Mouse (Mus musculus): Measurements from ENCODE around the gene Lrfn3. TPM values are rescaled to one million over a fixed set of nuclear protein-coding genes. Genes with fewer than 3 reads are reported as not detected.
A peak's percentile ranks its signal among the peaks of the same experiment; 100 is the strongest.

Gene Lrfn3
- polyA plus RNA-seq, 1 experiment from 2014 or later = 5.8 TPM

DNA sequence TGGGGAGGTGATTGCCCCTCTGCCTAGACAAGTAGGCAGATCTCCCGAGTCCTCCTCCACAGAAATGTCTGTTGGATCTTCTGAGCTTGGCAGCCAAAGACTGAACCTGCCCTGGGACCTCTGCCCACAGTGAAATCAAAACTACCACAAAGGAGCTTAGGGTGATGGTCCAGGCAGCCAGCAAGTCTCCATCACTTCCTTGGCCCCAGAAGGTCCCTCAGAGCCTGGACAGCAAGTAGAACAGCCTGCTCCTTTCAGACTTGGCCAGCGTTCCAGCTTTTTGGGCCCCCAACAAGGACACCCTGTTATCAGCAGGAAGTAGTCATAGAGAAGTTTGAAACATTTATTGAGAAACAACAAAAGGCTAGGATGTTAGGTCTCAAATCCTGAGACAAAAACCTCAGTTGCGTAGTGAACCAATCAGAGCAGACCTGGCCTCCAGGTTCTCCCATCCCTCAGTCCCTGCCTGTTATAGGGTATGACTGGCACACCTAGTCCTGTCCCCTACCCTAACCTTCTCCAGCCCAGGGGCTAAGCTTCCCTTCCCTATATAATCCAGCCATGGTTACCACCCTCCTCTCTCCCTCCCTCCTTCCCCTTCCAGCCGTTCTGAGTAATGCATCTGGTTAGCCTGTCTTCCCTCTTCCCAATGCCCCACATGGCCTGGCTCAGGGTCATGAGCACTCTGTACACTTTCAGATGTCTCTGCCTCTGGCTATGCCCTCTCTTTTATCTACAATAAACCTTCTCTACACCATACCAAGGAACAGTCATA is 30.4 kb upstream of the Lrfn3 start:
- H3K9me3 ChIP-seq (ENCODE audit: control insufficient read depth, low read length) = no peaks in the 10 kb centered on the region
- H3K4me1 ChIP-seq (ENCODE audit: control insufficient read depth, insufficient read depth, low read length) = no peaks in the 10 kb centered on the region
- WGBS = 61% methylated on average over 4 of the region's 4 CpGs
- H3K4me2 ChIP-seq (replicated peaks; ENCODE audit: low read depth, low read length) = no peak overlapping the region
- no peak overlapping the region for H3K27ac ChIP-seq (ENCODE audit: low read depth, low read length)
- H3K27me3 ChIP-seq (ENCODE audit: control insufficient read depth, insufficient read depth, low read length) = no peaks in the 10 kb centered on the region
- no peak overlapping the region for H3K9ac ChIP-seq (ENCODE audit: low read depth, low read length)
- no peaks in the 10 kb centered on the region for H3K36me3 ChIP-seq (ENCODE audit: control insufficient read depth, insufficient read depth, low read length)
- no peak overlapping the region for H3K4me3 ChIP-seq (ENCODE audit: low read length)
- ATAC-seq (ENCODE audit: low FRiP score, low TSS enrichment) = no peak

DNA sequence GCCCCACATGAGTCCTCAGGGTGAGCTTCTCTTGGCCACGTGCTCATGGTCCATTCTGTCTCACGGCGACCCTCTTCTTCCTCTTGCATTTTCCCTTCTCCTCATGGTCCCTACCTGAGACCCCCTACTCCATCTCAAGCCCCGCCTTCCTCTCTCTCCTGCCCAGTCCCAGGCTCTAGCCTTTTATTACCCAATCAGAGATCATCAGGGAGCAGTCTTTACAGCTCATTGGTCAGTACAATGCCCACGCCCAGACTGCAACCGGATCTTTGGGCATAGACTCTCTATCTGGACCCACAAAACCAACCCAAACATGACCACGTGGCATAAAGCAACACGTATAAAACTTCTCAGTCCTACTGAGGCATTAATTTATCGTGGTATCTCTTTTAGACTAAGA is 21.5 kb upstream of the Lrfn3 start:
- Histone ChIP-seq H3K4me1 (ENCODE audit: control insufficient read depth, insufficient read depth, low read length) (no peaks in the 10 kb centered on the region), H3K27me3 (ENCODE audit: control insufficient read depth, insufficient read depth, low read length) (no peaks in the 10 kb centered on the region), H3K4me2 (replicated peaks; ENCODE audit: low read depth, low read length) (no peak overlapping the region), H3K9me3 (ENCODE audit: control insufficient read depth, low read length) (no peaks in the 10 kb centered on the region), H3K9ac (ENCODE audit: low read depth, low read length) (no peak overlapping the region), H3K4me3 (ENCODE audit: low read length) (no peak overlapping the region), H3K27ac (ENCODE audit: low read depth, low read length) (no peak overlapping the region), H3K36me3 (ENCODE audit: control insufficient read depth, insufficient read depth, low read length) (no peaks in the 10 kb centered on the region)
- WGBS = 87% methylated on average over 9 of the region's 9 CpGs
- ATAC-seq (ENCODE audit: low FRiP score, low TSS enrichment) = no peak

DNA sequence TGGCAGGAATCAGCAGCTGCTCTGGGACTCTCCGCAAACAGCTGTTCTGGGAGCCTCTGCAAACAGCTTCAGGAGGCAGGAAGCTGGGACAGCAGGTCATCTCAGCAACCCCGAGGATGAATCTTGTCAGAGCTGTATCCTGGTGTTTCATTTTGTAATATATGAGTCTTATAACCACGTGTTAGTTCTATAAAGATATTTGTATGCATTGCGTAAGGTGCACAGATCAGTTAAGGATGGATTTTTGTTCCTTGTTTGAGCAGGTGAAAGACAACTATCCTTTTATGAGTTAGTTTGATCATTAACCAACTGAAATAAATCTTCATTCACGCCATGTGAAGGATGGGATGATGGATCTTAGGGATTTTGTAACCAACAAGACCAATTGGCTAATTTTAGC is 17.5 kb upstream of the Lrfn3 start:
- Histone ChIP-seq H3K4me1 (ENCODE audit: control insufficient read depth, insufficient read depth, low read length) (no peaks in the 10 kb centered on the region), H3K27me3 (ENCODE audit: control insufficient read depth, insufficient read depth, low read length) (no peaks in the 10 kb centered on the region), H3K4me2 (replicated peaks; ENCODE audit: low read depth, low read length) (no peak overlapping the region), H3K4me3 (ENCODE audit: low read length) (no peak overlapping the region), H3K27ac (ENCODE audit: low read depth, low read length) (no peak overlapping the region), H3K9me3 (ENCODE audit: control insufficient read depth, low read length) (no peaks in the 10 kb centered on the region), H3K9ac (ENCODE audit: low read depth, low read length) (no peak overlapping the region), H3K36me3 (ENCODE audit: control insufficient read depth, insufficient read depth, low read length) (no peaks in the 10 kb centered on the region)
- 62% methylated on average over 5 of the region's 5 CpGs for WGBS
- no peak for ATAC-seq (ENCODE audit: low FRiP score, low TSS enrichment)

DNA sequence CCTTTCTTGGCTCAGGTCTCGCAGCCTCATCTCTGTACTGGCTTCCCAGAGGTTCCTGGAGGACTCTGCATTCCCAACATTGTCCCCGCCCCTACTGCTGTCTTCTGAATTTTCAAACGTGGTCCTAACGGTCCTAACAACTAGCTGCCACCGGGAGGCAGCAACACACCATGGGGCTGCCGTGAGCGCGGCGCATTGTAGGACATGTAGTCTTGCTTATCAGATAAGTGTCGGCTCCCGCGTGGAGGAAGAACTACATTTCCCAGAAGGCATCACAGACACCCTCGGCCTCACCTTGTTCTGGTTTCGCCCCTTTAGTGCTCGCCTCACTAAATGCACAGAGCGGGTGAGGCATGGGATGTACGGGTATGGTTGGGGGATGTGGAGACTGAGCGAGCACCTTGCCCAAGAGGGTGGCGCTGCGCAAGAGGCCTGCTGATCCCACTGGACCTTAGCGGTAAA is 11.0 kb upstream of the Lrfn3 start:
- H3K27ac ChIP-seq (ENCODE audit: low read depth, low read length) = no peak overlapping the region
- peak overlapping the region; percentile 39 for H3K4me3 ChIP-seq (ENCODE audit: low read length)
- H3K9me3 ChIP-seq (ENCODE audit: control insufficient read depth, low read length) = no peaks in the 10 kb centered on the region
- peak overlapping the region; percentile 47; the same call in 1 of the 2 replicates for H3K9ac ChIP-seq (ENCODE audit: low read depth, low read length)
- H3K4me2 ChIP-seq (replicated peaks; ENCODE audit: low read depth, low read length) = peak overlapping the region; percentile 49
- ATAC-seq (ENCODE audit: low FRiP score, low TSS enrichment) = peak; percentile 99
- H3K27me3 ChIP-seq (ENCODE audit: control insufficient read depth, insufficient read depth, low read length) = no peaks in the 10 kb centered on the region
- WGBS = under 1% methylated on average over 21 of the region's 21 CpGs
- H3K4me1 ChIP-seq (ENCODE audit: control insufficient read depth, insufficient read depth, low read length) = no peaks in the 10 kb centered on the region
- no peaks in the 10 kb centered on the region for H3K36me3 ChIP-seq (ENCODE audit: control insufficient read depth, insufficient read depth, low read length)

DNA sequence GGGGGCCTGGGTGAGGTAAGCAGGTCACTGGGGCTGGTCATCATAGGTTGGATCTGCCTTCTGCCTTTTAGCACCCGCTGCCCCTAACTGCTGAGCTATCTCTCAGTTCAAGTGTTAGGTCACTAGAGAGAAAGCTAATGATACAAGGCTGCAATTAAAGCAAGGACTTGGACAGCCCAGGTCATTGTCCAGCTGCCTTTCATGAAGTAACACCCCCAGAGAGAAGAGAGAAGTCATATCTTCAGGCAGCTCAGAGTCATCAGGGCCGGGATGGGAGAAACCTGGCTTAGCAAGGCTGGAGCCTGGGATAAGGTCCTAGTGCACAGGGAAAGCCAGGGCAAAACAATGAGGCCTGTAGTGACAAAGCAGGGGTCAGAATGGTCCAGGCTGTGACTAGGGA is 4.9 kb upstream of the Lrfn3 start:
- H3K27me3 ChIP-seq (ENCODE audit: control insufficient read depth, insufficient read depth, low read length) = peaks cover 4% of the 10 kb centered on the region; the same call in 1 of the 2 replicates
- no peak overlapping the region for H3K27ac ChIP-seq (ENCODE audit: low read depth, low read length)
- no peak for ATAC-seq (ENCODE audit: low FRiP score, low TSS enrichment)
- H3K4me1 ChIP-seq (ENCODE audit: control insufficient read depth, insufficient read depth, low read length) = peaks cover 6% of the 10 kb centered on the region; the same call in 1 of the 2 replicates
- H3K9me3 ChIP-seq (ENCODE audit: control insufficient read depth, low read length) = no peaks in the 10 kb centered on the region
- H3K4me3 ChIP-seq (ENCODE audit: low read length) = no peak overlapping the region
- no peak overlapping the region for H3K9ac ChIP-seq (ENCODE audit: low read depth, low read length)
- no peak overlapping the region for H3K4me2 ChIP-seq (replicated peaks; ENCODE audit: low read depth, low read length)
- no peaks in the 10 kb centered on the region for H3K36me3 ChIP-seq (ENCODE audit: control insufficient read depth, insufficient read depth, low read length)
- 65% methylated on average over 2 of the region's 2 CpGs for WGBS

DNA sequence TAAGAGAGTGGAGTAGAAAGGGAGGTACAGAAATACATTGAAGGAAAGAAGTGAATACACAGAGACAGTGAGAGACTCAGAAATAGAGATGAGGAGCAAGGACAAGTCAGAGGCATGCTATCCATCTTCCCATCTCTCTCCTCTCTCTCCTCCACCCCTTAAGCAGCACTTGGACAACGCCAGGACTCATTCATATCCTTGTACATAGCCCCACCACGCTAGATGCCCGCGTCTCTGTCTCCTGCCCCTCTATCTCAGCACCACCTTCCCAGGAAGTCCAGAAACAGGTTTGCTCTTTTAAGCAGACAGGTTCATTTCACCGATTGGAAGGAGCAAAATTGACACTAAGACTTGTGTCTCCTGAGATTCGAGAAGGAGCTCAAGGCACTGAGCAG is 769 bp upstream of the Lrfn3 start:
- Histone ChIP-seq H3K27me3 (ENCODE audit: control insufficient read depth, insufficient read depth, low read length) (peaks cover 4% of the 10 kb centered on the region; the same call in 1 of the 2 replicates), H3K4me2 (replicated peaks; ENCODE audit: low read depth, low read length) (peak overlapping the region; percentile 63), H3K27ac (ENCODE audit: low read depth, low read length) (no peak overlapping the region), H3K9ac (ENCODE audit: low read depth, low read length) (peak overlapping the region; percentile 89; the same call in 1 of the 2 replicates), H3K4me1 (ENCODE audit: control insufficient read depth, insufficient read depth, low read length) (peaks cover 17% of the 10 kb centered on the region; the same call in 1 of the 2 replicates), H3K4me3 (ENCODE audit: low read length) (peak overlapping the region; percentile 75), H3K36me3 (ENCODE audit: control insufficient read depth, insufficient read depth, low read length) (0 out of 2 replicates have a peak, but pooled peaks cover 6% of the 10 kb centered on the region), H3K9me3 (ENCODE audit: control insufficient read depth, low read length) (no peaks in the 10 kb centered on the region)
- no peak for ATAC-seq (ENCODE audit: low FRiP score, low TSS enrichment)
- WGBS = 63% methylated on average over 6 of the region's 6 CpGs

DNA sequence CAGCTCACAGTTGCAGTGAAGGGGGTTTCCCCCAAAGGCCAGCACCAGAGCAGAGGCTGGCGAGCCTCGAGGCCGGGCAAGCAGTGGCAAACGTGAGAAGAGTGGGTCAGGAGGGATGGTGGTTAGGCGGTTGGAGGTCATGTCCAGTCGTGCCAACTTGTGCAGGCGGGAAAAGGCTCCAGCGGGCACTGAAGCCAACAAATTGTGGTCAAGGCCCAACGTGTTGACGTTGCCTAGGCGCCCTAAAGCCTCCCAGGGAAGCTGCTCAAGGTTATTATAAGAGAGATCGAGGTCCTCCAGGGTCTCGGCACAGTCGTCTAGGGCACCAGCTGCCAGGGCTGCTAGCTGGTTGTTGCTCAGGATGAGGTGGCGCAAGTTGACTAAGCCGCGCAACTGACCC is 2.5 kb downstream of the Lrfn3 start:
- no peaks in the 10 kb centered on the region for H3K9me3 ChIP-seq (ENCODE audit: control insufficient read depth, low read length)
- 0 out of 2 replicates have a peak, but pooled peaks cover 6% of the 10 kb centered on the region for H3K36me3 ChIP-seq (ENCODE audit: control insufficient read depth, insufficient read depth, low read length)
- peaks cover 21% of the 10 kb centered on the region; the same call in 1 of the 2 replicates for H3K4me1 ChIP-seq (ENCODE audit: control insufficient read depth, insufficient read depth, low read length)
- ATAC-seq (ENCODE audit: low FRiP score, low TSS enrichment) = no peak
- H3K4me2 ChIP-seq (replicated peaks; ENCODE audit: low read depth, low read length) = peak overlapping the region; percentile 22; the same call in 1 of the 2 replicates
- H3K4me3 ChIP-seq (ENCODE audit: low read length) = no peak overlapping the region
- no peak overlapping the region for H3K9ac ChIP-seq (ENCODE audit: low read depth, low read length)
- peak overlapping the region; percentile 93 for H3K27ac ChIP-seq (ENCODE audit: low read depth, low read length)
- H3K27me3 ChIP-seq (ENCODE audit: control insufficient read depth, insufficient read depth, low read length) = peaks cover 4% of the 10 kb centered on the region; the same call in 1 of the 2 replicates
- 92% methylated on average over 17 of the region's 17 CpGs for WGBS

DNA sequence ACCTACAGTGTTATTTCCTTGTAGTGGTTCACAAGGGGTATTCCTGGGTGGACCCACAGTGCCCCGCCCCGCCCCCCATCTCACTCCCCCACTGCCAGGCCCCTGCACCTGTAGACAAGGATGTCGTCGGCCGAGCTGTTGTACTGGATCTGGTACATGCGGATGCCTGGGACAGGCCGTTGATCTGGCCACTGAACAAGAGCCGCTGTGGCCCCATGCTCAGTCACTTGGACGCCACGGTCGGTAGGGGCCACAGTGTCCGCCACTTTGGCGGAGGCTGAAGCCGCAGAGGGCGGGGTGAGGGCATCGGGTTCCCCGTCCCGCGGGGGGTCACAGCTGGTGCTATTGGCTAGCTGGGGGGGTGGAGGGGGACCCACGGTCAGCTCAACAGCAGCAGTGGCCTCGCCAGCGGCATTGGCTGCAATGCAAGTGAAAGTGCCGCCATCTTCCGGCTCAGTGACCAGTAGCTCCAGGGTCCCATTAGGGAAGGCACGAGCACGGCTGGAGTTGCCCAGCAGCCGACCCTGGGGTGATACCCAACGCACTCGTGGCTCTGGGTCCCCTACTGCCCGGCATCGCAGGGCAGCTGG is 3.2 kb downstream of the Lrfn3 start:
- H3K9me3 ChIP-seq (ENCODE audit: control insufficient read depth, low read length) = no peaks in the 10 kb centered on the region
- 0 out of 2 replicates have a peak overlapping the region, but pooled peaks have one; percentile 5 for H3K9ac ChIP-seq (ENCODE audit: low read depth, low read length)
- peaks cover 21% of the 10 kb centered on the region; the same call in 1 of the 2 replicates for H3K4me1 ChIP-seq (ENCODE audit: control insufficient read depth, insufficient read depth, low read length)
- H3K4me3 ChIP-seq (ENCODE audit: low read length) = no peak overlapping the region; the same call in 1 of the 2 replicates
- H3K36me3 ChIP-seq (ENCODE audit: control insufficient read depth, insufficient read depth, low read length) = 0 out of 2 replicates have a peak, but pooled peaks cover 6% of the 10 kb centered on the region
- no peak for ATAC-seq (ENCODE audit: low FRiP score, low TSS enrichment)
- H3K27ac ChIP-seq (ENCODE audit: low read depth, low read length) = peak overlapping the region; percentile 93
- WGBS = 75% methylated on average over 31 of the region's 31 CpGs
- H3K27me3 ChIP-seq (ENCODE audit: control insufficient read depth, insufficient read depth, low read length) = peaks cover 4% of the 10 kb centered on the region; the same call in 1 of the 2 replicates
- H3K4me2 ChIP-seq (replicated peaks; ENCODE audit: low read depth, low read length) = peak overlapping the region; percentile 22

Data from kidney, embryonic 14.5 days (tissue).